Mouse (Mus musculus) adrenal gland (tissue): Measurements from ENCODE around the gene Mtnr1b.
"Not testable (repeated sequence)": the region's sequence is repeated elsewhere in the genome, so short reads cannot be mapped to it uniquely, and the experiment has no call there.

Source experiments
- intact Hi-C: fragments of 180-260 bp; cut with DNase I; formaldehyde crosslinking; loops from one replicate; pipeline ENCODE4 v1.15.1; 2025
- long read RNA-seq, 2 experiments: library from polyadenylated mRNA; unstranded; transcript quantifications; one replicate each; pipeline ENCODE4 v2.0.0; 2020; ENCODE audit warnings: borderline replicate concordance in 1 of 2; ENCODE audit not compliant: insufficient replicate concordance in 1 of 2

Mtnr1b gene
- long read RNA-seq, experiment 1 = 0 reads
- long read RNA-seq, experiment 2 = 0 reads

- intact Hi-C loops = no loop called here
Measured at GRCm38 (mm10) chr9:15874506-15875160, at the start of gene Mtnr1b. TSS of gene Mtnr1b (minus strand) at chr9:15874556.

GRCm38 (mm10) chr9:15920271-15920670 is 45.9 kb upstream of the Mtnr1b start:
- intact Hi-C loops = no loop called here

- intact Hi-C loops = loop anchor here (10.0 kb wide), 1 partner anchor 285 kb away; no protein-coding TSS in a partner anchor
Measured at GRCm38 (mm10) chr9:15919373-15920005, 45.1 kb upstream of the Mtnr1b start.

GRCm38 (mm10) chr9:15916600-15916999 is 42.2 kb upstream of the Mtnr1b start:
- intact Hi-C loops = loop anchor here (10.0 kb wide), 1 partner anchor 288 kb away; no protein-coding TSS in a partner anchor

- intact Hi-C loops = loop anchor here (10.0 kb wide), 1 partner anchor 292 kb away; no protein-coding TSS in a partner anchor
Measured at GRCm38 (mm10) chr9:15912735-15913134, 38.4 kb upstream of the Mtnr1b start.

GRCm38 (mm10) chr9:15909397-15910113 is 35.2 kb upstream of the Mtnr1b start:
- intact Hi-C loops = loop anchor here (10.0 kb wide), 1 partner anchor 295 kb away; no protein-coding TSS in a partner anchor

GRCm38 (mm10) chr9:15903948-15904750 is 29.8 kb upstream of the Mtnr1b start:
- intact Hi-C loops = no loop called here

GRCm38 (mm10) chr9:15898112-15898511 is 23.8 kb upstream of the Mtnr1b start:
- intact Hi-C loops = no loop called here

- intact Hi-C loops = loop anchor here (10.0 kb wide), 1 partner anchor 522 kb away; no protein-coding TSS in a partner anchor
Measured at GRCm38 (mm10) chr9:15886756-15887155, 12.4 kb upstream of the Mtnr1b start.

- intact Hi-C loops = loop anchor here (2.0 to 10.0 kb wide), 2 partner anchors 196 to 516 kb away; no protein-coding TSS in a partner anchor
Measured at GRCm38 (mm10) chr9:15880754-15881153, 6.4 kb upstream of the Mtnr1b start.

- intact Hi-C loops = loop anchor here (2.0 to 10.0 kb wide), 2 partner anchors 195 to 515 kb away; no protein-coding TSS in a partner anchor
Measured at GRCm38 (mm10) chr9:15880160-15880603, 5.8 kb upstream of the Mtnr1b start.

- intact Hi-C loops = no loop called here
Measured at GRCm38 (mm10) chr9:15870013-15870412, 4.3 kb downstream of the Mtnr1b start.

GRCm38 (mm10) chr9:15869456-15869855 is 4.9 kb downstream of the Mtnr1b start:
- intact Hi-C loops = no loop called here

- intact Hi-C loops = no loop called here
Measured at GRCm38 (mm10) chr9:15866280-15867072, 7.9 kb downstream of the Mtnr1b start.

- intact Hi-C loops = no loop called here
Measured at GRCm38 (mm10) chr9:15861402-15861801, 13.0 kb downstream of the Mtnr1b start.

- intact Hi-C loops = no loop called here
Measured at GRCm38 (mm10) chr9:15850749-15851148, 23.6 kb downstream of the Mtnr1b start.

- intact Hi-C loops = no loop called here
Measured at GRCm38 (mm10) chr9:15845390-15845789, 29.0 kb downstream of the Mtnr1b start.

GRCm38 (mm10) chr9:15844936-15845335 is 29.4 kb downstream of the Mtnr1b start:
- intact Hi-C loops = not testable (repeated sequence)

GRCm38 (mm10) chr9:15813002-15813911 is 61.1 kb downstream of the Mtnr1b start:
- intact Hi-C loops = no loop called here
